Mouse (Mus musculus): Measurements from ENCODE around the gene Tbc1d10a. TPM values are rescaled to one million over a fixed set of nuclear protein-coding genes. Genes with fewer than 3 reads are reported as not detected.

The Tbc1d10a gene
- polyA plus RNA-seq, 1 experiment from 2014 or later = 34.0 TPM

- 75% methylated on average over 7 of the region's 7 CpGs for WGBS
- H3K4me2 ChIP-seq (ENCODE audit: low read depth, low read length) = no peak overlapping the region
- no peaks in the 10 kb centered on the region for H3K27me3 ChIP-seq (replicated peaks; ENCODE audit: control insufficient read depth, insufficient read depth, low read length)
- H3K36me3 ChIP-seq (ENCODE audit: control insufficient read depth, insufficient read depth, low read length) = no peaks in the 10 kb centered on the region
- no peaks in the 10 kb centered on the region for H3K4me1 ChIP-seq (ENCODE audit: control insufficient read depth, insufficient read depth, low read length)
- no peak overlapping the region for H3K4me3 ChIP-seq (ENCODE audit: low read length)
- H3K9ac ChIP-seq (ENCODE audit: low read depth, low read length) = no peak overlapping the region
- H3K9me3 ChIP-seq (ENCODE audit: control insufficient read depth, low read length) = no peaks in the 10 kb centered on the region
- ATAC-seq = no peak
- H3K27ac ChIP-seq (ENCODE audit: low read length) = no peak overlapping the region
Measured at GRCm38 (mm10) chr11:4240151-4240550, 53.6 kb downstream of the Tbc1d10a start.

GRCm38 (mm10) chr11:4241180-4241579 is 54.6 kb downstream of the Tbc1d10a start:
- peak; percentile 70; the same call in 1 of the 2 replicates for ATAC-seq
- H3K9me3 ChIP-seq (ENCODE audit: control insufficient read depth, low read length) = no peaks in the 10 kb centered on the region
- H3K9ac ChIP-seq (ENCODE audit: low read depth, low read length) = no peak overlapping the region
- no peaks in the 10 kb centered on the region for H3K4me1 ChIP-seq (ENCODE audit: control insufficient read depth, insufficient read depth, low read length)
- H3K27ac ChIP-seq (ENCODE audit: low read length) = no peak overlapping the region
- 52% methylated on average over 4 of the region's 4 CpGs for WGBS
- no peak overlapping the region for H3K4me2 ChIP-seq (ENCODE audit: low read depth, low read length)
- H3K27me3 ChIP-seq (replicated peaks; ENCODE audit: control insufficient read depth, insufficient read depth, low read length) = no peaks in the 10 kb centered on the region
- no peak overlapping the region for H3K4me3 ChIP-seq (ENCODE audit: low read length)
- no peaks in the 10 kb centered on the region for H3K36me3 ChIP-seq (ENCODE audit: control insufficient read depth, insufficient read depth, low read length)

GRCm38 (mm10) chr11:4246126-4246525 is 59.5 kb downstream of the Tbc1d10a start:
- Histone ChIP-seq H3K4me1 (ENCODE audit: control insufficient read depth, insufficient read depth, low read length) (no peaks in the 10 kb centered on the region), H3K4me2 (ENCODE audit: low read depth, low read length) (no peak overlapping the region), H3K36me3 (ENCODE audit: control insufficient read depth, insufficient read depth, low read length) (no peaks in the 10 kb centered on the region), H3K27ac (ENCODE audit: low read length) (no peak overlapping the region), H3K9ac (ENCODE audit: low read depth, low read length) (no peak overlapping the region), H3K4me3 (ENCODE audit: low read length) (no peak overlapping the region), H3K9me3 (ENCODE audit: control insufficient read depth, low read length) (no peaks in the 10 kb centered on the region), H3K27me3 (replicated peaks; ENCODE audit: control insufficient read depth, insufficient read depth, low read length) (no peaks in the 10 kb centered on the region)
- ATAC-seq = no peak
- 53% methylated on average over 6 of the region's 6 CpGs for WGBS

GRCm38 (mm10) chr11:4246623-4247022 is 60.0 kb downstream of the Tbc1d10a start:
- H3K27me3 ChIP-seq (replicated peaks; ENCODE audit: control insufficient read depth, insufficient read depth, low read length) = no peaks in the 10 kb centered on the region
- no peak for ATAC-seq
- H3K4me3 ChIP-seq (ENCODE audit: low read length) = no peak overlapping the region
- H3K4me2 ChIP-seq (ENCODE audit: low read depth, low read length) = no peak overlapping the region
- 68% methylated on average over 4 of the region's 4 CpGs for WGBS
- no peak overlapping the region for H3K9ac ChIP-seq (ENCODE audit: low read depth, low read length)
- H3K9me3 ChIP-seq (ENCODE audit: control insufficient read depth, low read length) = no peaks in the 10 kb centered on the region
- no peaks in the 10 kb centered on the region for H3K36me3 ChIP-seq (ENCODE audit: control insufficient read depth, insufficient read depth, low read length)
- H3K27ac ChIP-seq (ENCODE audit: low read length) = no peak overlapping the region
- no peaks in the 10 kb centered on the region for H3K4me1 ChIP-seq (ENCODE audit: control insufficient read depth, insufficient read depth, low read length)

- H3K4me2 ChIP-seq (ENCODE audit: low read depth, low read length) = no peak overlapping the region
- WGBS = 70% methylated on average over 14 of the region's 14 CpGs
- H3K9ac ChIP-seq (ENCODE audit: low read depth, low read length) = no peak overlapping the region
- ATAC-seq = no peak
- H3K36me3 ChIP-seq (ENCODE audit: control insufficient read depth, insufficient read depth, low read length) = no peaks in the 10 kb centered on the region
- H3K4me3 ChIP-seq (ENCODE audit: low read length) = no peak overlapping the region
- no peaks in the 10 kb centered on the region for H3K4me1 ChIP-seq (ENCODE audit: control insufficient read depth, insufficient read depth, low read length)
- no peaks in the 10 kb centered on the region for H3K9me3 ChIP-seq (ENCODE audit: control insufficient read depth, low read length)
- no peaks in the 10 kb centered on the region for H3K27me3 ChIP-seq (replicated peaks; ENCODE audit: control insufficient read depth, insufficient read depth, low read length)
- H3K27ac ChIP-seq (ENCODE audit: low read length) = no peak overlapping the region
Measured at GRCm38 (mm10) chr11:4247201-4247959, 60.8 kb downstream of the Tbc1d10a start.

- peak; percentile 61; the same call in 1 of the 2 replicates for ATAC-seq
- WGBS = 80% methylated on average over 3 of the region's 3 CpGs
Measured at GRCm38 (mm10) chr11:4249151-4249550, 62.6 kb downstream of the Tbc1d10a start.

GRCm38 (mm10) chr11:4250290-4250689 is 63.7 kb downstream of the Tbc1d10a start:
- 76% methylated on average over 7 of the region's 7 CpGs for WGBS
- Histone ChIP-seq H3K36me3 (ENCODE audit: control insufficient read depth, insufficient read depth, low read length) (no peaks in the 10 kb centered on the region), H3K9me3 (ENCODE audit: control insufficient read depth, low read length) (no peaks in the 10 kb centered on the region), H3K27me3 (replicated peaks; ENCODE audit: control insufficient read depth, insufficient read depth, low read length) (no peaks in the 10 kb centered on the region), H3K27ac (ENCODE audit: low read length) (no peak overlapping the region), H3K4me1 (ENCODE audit: control insufficient read depth, insufficient read depth, low read length) (no peaks in the 10 kb centered on the region), H3K4me2 (ENCODE audit: low read depth, low read length) (no peak overlapping the region), H3K9ac (ENCODE audit: low read depth, low read length) (no peak overlapping the region), H3K4me3 (ENCODE audit: low read length) (no peak overlapping the region)
- 0 out of 2 replicates have a peak, but pooled peaks have one; percentile 19 for ATAC-seq

More at GRCm38 (mm10) chr11:4249151-4249550, 62.6 kb downstream of the Tbc1d10a start:
- no peak overlapping the region for H3K27ac ChIP-seq (ENCODE audit: low read length)
- no peaks in the 10 kb centered on the region for H3K4me1 ChIP-seq (ENCODE audit: control insufficient read depth, insufficient read depth, low read length)
- H3K27me3 ChIP-seq (replicated peaks; ENCODE audit: control insufficient read depth, insufficient read depth, low read length) = no peaks in the 10 kb centered on the region
- no peaks in the 10 kb centered on the region for H3K9me3 ChIP-seq (ENCODE audit: control insufficient read depth, low read length)
- H3K9ac ChIP-seq (ENCODE audit: low read depth, low read length) = no peak overlapping the region
- no peak overlapping the region for H3K4me2 ChIP-seq (ENCODE audit: low read depth, low read length)
- H3K36me3 ChIP-seq (ENCODE audit: control insufficient read depth, insufficient read depth, low read length) = no peaks in the 10 kb centered on the region
- no peak overlapping the region for H3K4me3 ChIP-seq (ENCODE audit: low read length)

- no peaks in the 10 kb centered on the region for H3K9me3 ChIP-seq (ENCODE audit: control insufficient read depth, low read length)
- H3K4me2 ChIP-seq (ENCODE audit: low read depth, low read length) = no peak overlapping the region
- H3K9ac ChIP-seq (ENCODE audit: low read depth, low read length) = no peak overlapping the region
- H3K4me3 ChIP-seq (ENCODE audit: low read length) = no peak overlapping the region
- H3K4me1 ChIP-seq (ENCODE audit: control insufficient read depth, insufficient read depth, low read length) = 0 out of 2 replicates have a peak, but pooled peaks cover 3% of the 10 kb centered on the region
- 71% methylated on average over 3 of the region's 3 CpGs for WGBS
- no peaks in the 10 kb centered on the region for H3K36me3 ChIP-seq (ENCODE audit: control insufficient read depth, insufficient read depth, low read length)
- H3K27ac ChIP-seq (ENCODE audit: low read length) = no peak overlapping the region
- ATAC-seq = no peak
- H3K27me3 ChIP-seq (replicated peaks; ENCODE audit: control insufficient read depth, insufficient read depth, low read length) = no peaks in the 10 kb centered on the region
Measured at GRCm38 (mm10) chr11:4251376-4251775, 64.8 kb downstream of the Tbc1d10a start.

- Histone ChIP-seq H3K9ac (ENCODE audit: low read depth, low read length) (no peak overlapping the region), H3K27me3 (replicated peaks; ENCODE audit: control insufficient read depth, insufficient read depth, low read length) (no peaks in the 10 kb centered on the region), H3K4me1 (ENCODE audit: control insufficient read depth, insufficient read depth, low read length) (0 out of 2 replicates have a peak, but pooled peaks cover 3% of the 10 kb centered on the region), H3K4me2 (ENCODE audit: low read depth, low read length) (no peak overlapping the region), H3K9me3 (ENCODE audit: control insufficient read depth, low read length) (no peaks in the 10 kb centered on the region), H3K27ac (ENCODE audit: low read length) (no peak overlapping the region), H3K4me3 (ENCODE audit: low read length) (no peak overlapping the region), H3K36me3 (ENCODE audit: control insufficient read depth, insufficient read depth, low read length) (no peaks in the 10 kb centered on the region)
- WGBS = 78% methylated on average over 2 of the region's 2 CpGs
- no peak for ATAC-seq
Measured at GRCm38 (mm10) chr11:4252886-4253285, 66.3 kb downstream of the Tbc1d10a start.
